Mouse (Mus musculus): ENCODE data around the gene Col20a1. TPM values are rescaled to one million over a fixed set of nuclear protein-coding genes. Genes with fewer than 3 reads are reported as not detected.

Gene Col20a1
- polyA plus RNA-seq, 1 experiment from 2014 or later: 1.1 TPM

Other genes with a start within 250 kb of the Col20a1 start
- gene Bhlhe23, start 209.6 kb upstream of the Col20a1 start, polyA plus RNA-seq (2015; fragmentation: Nextera tagmentation; extraction: Ambion mirVana): 0.08 and 0.14 TPM in 2 replicates
- gene Ythdf1, start 65.6 kb upstream of the Col20a1 start, polyA plus RNA-seq (2015; fragmentation: Nextera tagmentation; extraction: Ambion mirVana): 51.0 and 52.9 TPM in 2 replicates
- gene Birc7, start 57.5 kb upstream of the Col20a1 start, polyA plus RNA-seq (2015; fragmentation: Nextera tagmentation; extraction: Ambion mirVana): 0.14 TPM in 1 of 2 replicates, not detected in the other
- gene Nkain4, start 31.8 kb upstream of the Col20a1 start, polyA plus RNA-seq (2015; fragmentation: Nextera tagmentation; extraction: Ambion mirVana): 50.8 and 52.4 TPM in 2 replicates
- 92.7 and 103 TPM in 2 replicates for gene Arfgap1, start 19.3 kb upstream of the Col20a1 start, polyA plus RNA-seq (2015; fragmentation: Nextera tagmentation; extraction: Ambion mirVana)
- 2.2 and 3.0 TPM in 2 replicates for gene Chrna4, start 57.0 kb downstream of the Col20a1 start, polyA plus RNA-seq (2015; fragmentation: Nextera tagmentation; extraction: Ambion mirVana)
- gene Kcnq2, start 148.8 kb downstream of the Col20a1 start, polyA plus RNA-seq (2015; fragmentation: Nextera tagmentation; extraction: Ambion mirVana): 1.5 TPM in 2 replicates
- 0.18 and 0.36 TPM in 2 replicates for gene Eef1a2, start 170.5 kb downstream of the Col20a1 start, polyA plus RNA-seq (2015; fragmentation: Nextera tagmentation; extraction: Ambion mirVana)
- 249 and 269 TPM in 2 replicates for gene Ppdpf, start 200.7 kb downstream of the Col20a1 start, polyA plus RNA-seq (2015; fragmentation: Nextera tagmentation; extraction: Ambion mirVana)
- 0.12 TPM in 1 of 2 replicates, not detected in the other for gene Ptk6, start 216.3 kb downstream of the Col20a1 start, polyA plus RNA-seq (2015; fragmentation: Nextera tagmentation; extraction: Ambion mirVana)
- gene Srms, start 226.7 kb downstream of the Col20a1 start, polyA plus RNA-seq (2015; fragmentation: Nextera tagmentation; extraction: Ambion mirVana): 0.06 and 0.18 TPM in 2 replicates
- 0.09 and 0.26 TPM in 2 replicates for gene Fndc11, start 233.5 kb downstream of the Col20a1 start, polyA plus RNA-seq (2015; fragmentation: Nextera tagmentation; extraction: Ambion mirVana)

Measured in stomach, embryonic 15.5 days (tissue).